Mouse (Mus musculus): ENCODE results near the gene Tspan8. TPM values are rescaled to one million over a fixed set of nuclear protein-coding genes. Genes with fewer than 3 reads are reported as not detected.

Tspan8 gene
- polyA plus RNA-seq, 1 experiment from 2014 or later: 1.9 TPM

Other genes starting within 250 kb of the Tspan8 start
- gene A930009A15Rik, start 246.8 kb upstream of the Tspan8 start, polyA plus RNA-seq (2015; fragmentation: Nextera tagmentation; extraction: Ambion mirVana): not detected in 2 replicates
- gene Lgr5, start 229.1 kb upstream of the Tspan8 start, polyA plus RNA-seq (2015; fragmentation: Nextera tagmentation; extraction: Ambion mirVana): 0.25 and 0.32 TPM in 2 replicates
- gene Ptprr, start 201.4 kb downstream of the Tspan8 start, polyA plus RNA-seq (2015; fragmentation: Nextera tagmentation; extraction: Ambion mirVana): 0.47 and 0.50 TPM in 2 replicates

Measured in heart, embryonic 13.5 days (tissue).